Mouse (Mus musculus) thymus, adult 18-20 months (tissue): ENCODE measurements around the gene Pfn3.

Experiments
- DNase-seq, 2 experiments: peaks; one replicate each; pipeline ENCODE4 v3.0.0; 2022; ENCODE audit warnings: mixed read lengths in 2 of 2

The Pfn3 gene

DNA sequence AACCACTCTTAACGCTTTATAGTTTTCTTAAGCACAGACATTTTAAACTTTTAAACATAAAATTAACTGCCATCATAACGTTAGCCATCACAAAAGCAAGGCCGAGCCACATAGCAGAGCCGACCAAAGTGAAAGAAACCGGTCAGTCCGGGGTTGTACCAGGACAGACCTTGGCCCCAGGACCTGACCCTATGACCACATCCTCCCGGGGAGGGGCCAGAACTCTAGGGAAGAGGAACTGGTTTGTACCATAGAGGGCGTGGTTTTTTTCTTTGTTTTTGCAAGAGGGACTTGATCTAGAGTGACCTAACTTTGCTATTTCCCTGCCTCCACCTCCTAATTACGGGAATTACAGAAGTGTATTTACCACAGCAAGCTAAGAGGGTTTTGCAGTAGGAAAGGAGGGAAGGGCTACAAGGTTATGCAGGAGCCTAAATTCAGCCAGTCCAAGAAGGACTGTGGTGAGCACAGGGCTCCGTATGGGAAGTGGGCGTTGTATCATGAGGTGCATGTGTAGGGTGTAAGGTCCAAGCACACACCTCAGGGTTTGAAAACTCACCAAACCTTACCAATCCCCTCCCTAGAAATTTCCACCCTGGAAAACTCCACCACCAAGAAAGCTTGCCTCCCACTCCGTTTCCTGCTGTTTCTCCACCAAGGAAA is 14.3 kb upstream of the Pfn3 start:
- peak in 1 of 2 experiments; percentile 38 for DNase-seq

DNA sequence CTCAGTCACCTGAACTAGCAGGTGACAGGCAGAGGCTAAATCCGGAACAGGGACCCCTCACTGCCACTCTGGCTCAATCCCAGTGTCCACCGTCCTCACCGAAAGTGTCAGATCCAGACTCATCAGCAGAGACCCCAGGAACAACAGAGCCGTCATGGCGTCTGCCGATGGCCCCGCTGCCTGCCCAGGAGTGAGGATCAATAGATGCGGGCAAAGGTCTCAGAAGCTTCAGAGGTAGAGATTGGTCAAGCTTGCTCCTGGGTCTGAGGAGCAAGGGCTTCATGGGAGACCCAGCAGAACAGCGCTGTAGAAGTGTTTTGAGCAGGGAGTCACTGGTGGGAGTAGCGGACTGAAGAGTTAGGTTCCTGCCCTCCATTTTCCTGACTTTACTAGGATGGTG is 11.6 kb upstream of the Pfn3 start, which contains the start of gene F12:
TSS of gene F12 (minus strand) at position 181 of the 400 bp plus-strand sequence.
- DNase-seq, result no peak

DNA sequence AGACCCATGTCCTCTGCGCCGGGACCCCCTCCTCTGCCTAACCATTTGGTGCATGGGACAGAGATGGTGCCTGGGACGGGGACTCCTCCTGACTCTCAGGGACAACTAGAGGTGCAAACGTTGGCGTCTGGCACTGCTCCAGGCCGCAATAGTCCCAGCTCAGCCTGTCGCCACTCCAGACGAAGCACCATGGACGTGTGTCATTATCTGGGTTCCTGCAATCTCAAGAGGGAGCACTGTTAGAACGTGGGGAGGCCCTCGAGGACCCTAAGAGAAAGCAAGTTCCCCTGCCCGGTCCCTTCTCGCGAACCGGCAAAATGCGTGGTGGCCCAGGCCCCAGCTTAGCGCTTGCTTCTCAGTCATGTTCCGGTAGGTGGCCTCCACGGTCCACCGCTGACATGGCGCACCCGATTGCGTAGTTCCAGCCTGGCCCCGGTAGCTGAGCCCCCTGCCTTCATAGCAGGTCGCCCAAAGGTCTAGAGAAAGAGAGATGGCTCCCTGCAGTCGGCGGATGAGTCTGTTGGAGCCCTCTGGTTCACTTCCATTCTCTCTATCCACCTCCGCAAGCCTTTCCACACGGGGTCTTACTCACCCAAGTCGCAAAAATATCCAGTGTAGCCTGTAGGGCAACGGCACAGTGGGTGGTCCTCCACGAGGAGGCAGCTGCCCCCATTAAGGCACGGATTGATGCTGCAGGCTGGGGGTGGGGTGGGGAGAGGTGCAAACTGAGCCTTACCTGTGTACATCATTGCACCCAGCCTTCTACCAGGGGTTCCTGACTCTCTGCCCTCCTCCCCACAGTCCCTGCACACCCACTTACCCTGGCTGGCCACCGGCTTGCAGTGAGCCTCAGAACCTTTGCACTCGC is 6.1 kb upstream of the Pfn3 start:
- DNase-seq, result peak; percentile 71 to 75

DNA sequence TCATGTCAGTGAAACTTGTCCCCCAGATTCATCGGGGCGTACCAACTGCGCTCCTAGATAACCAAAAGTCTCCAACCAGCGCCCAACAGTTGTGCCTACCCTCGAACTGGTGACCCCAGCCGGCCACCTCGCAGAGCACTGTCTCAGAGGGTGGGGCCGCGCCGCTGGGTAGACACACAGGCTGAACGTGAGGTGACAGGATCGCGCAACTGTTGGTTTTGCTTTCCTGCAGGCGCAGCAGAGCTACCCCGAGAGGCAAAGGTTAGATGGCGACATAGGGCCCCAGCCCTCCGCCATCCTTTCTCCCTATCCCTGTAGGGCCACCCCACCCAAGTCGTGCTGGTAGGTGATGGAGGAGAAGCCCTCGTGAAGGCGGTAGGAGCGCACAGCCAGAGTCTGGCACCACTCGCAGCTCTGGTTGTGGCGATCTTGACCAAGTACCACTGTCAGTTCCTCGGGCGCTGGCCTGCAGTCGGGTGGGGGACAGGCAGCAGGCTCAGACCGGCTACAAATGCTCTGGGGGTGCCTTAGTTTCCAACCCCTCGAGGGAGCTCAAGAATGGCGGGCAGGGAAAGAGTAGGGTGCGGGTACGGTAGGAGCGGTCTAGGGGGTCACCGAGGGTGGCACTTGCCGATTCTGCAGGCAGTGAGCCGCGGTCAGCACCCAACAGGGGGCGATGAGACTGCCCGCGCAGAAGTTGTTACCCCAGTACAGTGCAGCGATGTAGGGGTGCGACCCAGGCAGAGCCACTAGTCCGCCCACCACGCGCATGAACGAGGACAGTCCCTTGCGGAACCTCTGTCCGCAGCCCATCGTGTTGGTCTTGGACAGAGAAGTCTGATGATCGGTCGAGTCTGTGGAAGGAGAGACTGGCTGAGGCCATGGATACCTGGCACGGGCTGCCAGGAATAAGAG is 5.2 kb upstream of the Pfn3 start:
- peak in 1 of 2 experiments; percentile 31 for DNase-seq

DNA sequence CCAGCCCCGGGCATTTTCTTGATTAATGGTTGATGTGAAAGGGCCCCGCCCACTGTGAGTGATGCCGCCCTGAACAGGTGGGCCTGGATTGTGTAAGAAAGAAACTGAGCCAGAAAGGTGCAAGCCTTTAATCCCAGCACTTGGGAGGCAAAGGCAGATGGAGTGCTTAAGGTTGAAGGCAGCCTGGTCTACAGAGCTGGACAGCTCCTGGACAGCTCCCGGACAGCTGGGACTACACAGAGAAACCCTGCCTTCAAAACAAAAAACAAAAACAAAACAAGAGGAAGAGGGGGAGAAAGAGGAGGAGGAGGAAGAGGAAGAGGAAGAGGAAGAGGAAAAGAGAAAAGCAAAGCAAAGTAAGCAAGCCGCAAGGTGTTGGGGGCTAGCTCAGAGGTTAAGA is 4.1 kb upstream of the Pfn3 start:
- no peak for DNase-seq

DNA sequence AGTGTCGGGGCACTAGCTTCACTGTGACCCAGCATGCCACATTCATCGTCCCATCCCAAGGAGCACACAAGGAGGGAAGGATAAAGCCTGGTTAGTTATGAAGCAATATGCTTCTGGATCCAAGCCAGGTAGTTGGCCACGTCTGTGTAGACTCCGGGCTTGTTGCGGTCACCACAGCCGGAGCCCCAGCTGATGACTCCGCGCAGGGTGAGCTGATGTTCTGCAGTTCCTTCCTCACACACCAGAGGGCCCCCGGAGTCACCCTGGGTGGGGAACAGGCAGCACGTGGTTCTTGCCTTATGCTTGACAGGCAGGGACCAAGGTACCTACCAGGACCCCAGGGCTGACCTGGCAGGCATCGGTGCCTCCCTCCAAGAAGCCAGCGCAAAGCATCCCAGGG is 3.0 kb upstream of the Pfn3 start:
- peak; percentile 76 to 82 for DNase-seq

DNA sequence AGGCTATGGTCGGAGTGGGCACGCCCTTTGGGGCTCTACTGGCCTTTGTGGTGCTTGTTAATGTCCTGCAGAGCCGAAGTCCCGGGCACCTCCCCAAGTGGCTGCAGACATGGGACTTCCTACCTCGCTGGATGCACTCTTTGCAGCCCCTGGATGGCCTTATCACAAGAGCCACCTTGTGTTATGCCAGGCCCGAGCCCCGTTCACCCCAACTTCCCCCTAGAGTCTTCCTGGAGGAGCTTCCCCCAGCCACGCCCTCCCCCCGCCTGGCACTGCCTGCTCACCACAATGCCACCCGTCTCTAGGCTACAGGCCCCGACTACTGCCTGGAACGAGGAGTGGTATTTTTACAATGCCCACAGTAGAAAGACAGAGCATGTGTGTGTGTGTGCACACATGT is 1.7 kb downstream of the Pfn3 start:
- DNase-seq, result no peak

DNA sequence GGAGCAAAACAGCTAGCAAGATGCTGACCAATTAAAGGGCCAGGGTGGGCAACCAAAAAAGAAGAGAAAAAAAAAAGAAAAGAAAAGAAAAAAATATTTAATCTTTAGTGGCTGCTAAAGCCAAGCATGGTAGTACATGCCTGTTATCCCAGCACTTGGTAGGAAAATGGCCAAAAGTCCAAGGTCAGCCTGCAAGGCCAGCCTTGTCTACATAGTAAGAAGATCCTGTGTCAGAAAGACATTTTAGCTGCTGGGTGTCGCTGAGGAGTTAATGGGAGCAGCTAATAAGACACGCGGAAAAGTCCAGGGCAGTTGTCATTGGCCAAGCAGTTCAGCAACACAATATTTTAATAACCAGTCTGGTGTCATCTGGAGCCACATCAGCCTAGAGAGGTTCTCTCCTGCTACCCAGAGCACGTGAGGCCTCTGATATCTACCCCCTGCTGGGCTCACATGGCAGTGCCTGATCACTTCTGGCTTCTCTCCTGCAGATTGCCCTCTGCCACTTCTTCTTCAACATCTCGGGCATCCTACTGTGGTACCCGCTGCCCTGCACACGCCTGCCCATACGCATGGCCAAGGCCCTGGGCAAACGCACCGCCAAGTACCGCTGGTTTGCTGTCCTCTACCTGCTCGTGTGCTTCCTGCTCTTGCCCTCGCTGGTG is 2.3 kb downstream of the Pfn3 start:
- no peak for DNase-seq

DNA sequence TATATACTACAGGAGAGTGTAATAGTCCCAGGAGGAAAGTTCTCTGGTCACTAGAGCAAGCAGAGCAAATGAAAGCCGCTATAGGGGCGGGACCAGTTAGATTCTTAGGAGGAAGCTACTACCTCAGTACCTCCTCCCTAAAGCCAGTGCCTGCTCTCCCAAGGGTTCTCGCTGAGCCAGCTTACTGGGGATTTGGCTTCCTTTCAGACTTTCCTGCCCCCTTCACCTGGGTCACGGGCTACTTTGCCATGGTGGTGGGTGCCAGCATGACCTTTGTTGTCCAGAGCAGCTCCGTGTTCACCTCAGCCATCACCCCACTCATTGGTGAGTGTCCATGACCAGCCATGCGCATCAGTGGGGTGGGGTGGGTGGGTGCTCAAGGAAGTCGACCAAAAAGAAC is 3.2 kb downstream of the Pfn3 start:
- no peak for DNase-seq

DNA sequence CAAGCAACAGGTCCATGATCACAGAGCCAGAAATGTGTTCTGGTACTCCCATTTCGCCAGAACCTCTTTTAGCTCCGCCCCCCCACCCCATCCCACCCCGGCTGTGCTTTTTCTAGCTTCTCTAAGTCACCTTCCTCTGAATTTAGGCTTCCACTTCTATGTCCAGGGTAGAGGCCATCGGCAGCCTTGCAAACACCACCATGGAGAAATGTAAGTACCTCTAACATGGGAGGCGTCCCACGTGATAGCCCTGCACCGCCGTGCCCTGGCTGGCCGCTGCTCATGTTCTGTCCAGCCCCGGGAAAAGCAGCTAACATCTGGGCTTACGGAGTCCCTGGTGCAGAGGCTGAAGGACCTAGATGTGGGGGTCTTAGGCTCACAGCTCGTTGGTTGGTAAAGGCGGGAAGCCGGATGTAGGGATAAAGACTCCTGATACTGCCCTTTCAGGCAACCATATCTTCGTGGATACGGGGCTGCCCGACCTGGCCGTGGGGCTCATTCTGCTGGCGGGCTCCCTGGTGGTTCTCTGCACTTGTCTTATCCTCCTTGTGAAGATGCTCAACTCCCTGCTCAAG is 6.4 kb downstream of the Pfn3 start:
- DNase-seq, result no peak

DNA sequence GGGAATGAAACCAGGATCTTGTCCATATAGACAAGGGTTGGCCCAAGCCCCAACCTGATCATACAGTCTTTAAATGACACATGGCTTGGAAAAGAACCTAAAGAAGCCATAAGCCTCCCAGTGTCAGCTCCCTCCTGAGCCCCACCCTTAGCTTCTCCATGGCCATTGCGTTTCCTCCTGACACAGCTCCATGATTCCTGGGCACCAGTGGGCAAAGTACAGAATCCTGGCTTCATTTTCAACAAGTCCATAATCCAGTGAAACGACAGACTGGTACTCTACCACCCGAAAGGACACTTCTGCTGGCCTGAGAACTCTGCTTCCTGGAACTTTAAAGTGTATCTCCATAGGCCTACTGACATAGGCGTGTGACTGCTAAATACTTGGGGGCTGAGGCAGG is 7.7 kb downstream of the Pfn3 start:
- no peak for DNase-seq

DNA sequence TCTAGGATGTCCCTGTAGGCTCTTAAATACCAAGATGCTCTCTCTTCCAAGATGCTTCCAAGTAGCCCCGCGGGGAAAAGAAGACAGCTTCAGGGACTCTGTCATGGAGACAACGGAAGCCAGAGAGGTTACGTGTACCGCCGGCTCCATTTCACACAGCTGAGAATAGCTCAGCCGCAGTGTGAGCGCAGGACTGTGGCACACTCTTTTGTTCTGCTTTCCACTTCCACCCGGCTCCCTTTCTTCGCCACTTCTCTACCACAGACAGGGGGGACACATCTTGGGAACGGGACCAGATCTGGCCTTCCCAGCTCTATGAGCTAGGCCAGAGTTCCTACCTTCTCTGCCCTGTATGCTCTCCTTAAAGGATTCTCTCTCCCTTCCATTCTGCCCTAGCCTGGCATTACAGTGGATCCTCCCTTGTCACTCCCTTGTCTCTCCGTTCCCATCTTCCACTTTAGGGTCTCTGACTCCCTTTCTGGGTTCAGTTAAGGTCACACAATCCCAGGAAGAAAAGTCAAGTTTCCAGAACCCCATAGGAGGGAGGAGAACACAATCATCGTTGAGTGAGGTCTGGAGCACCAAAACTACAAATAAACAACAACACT is 9.1 kb downstream of the Pfn3 start:
- peak; percentile 54 to 63 for DNase-seq

DNA sequence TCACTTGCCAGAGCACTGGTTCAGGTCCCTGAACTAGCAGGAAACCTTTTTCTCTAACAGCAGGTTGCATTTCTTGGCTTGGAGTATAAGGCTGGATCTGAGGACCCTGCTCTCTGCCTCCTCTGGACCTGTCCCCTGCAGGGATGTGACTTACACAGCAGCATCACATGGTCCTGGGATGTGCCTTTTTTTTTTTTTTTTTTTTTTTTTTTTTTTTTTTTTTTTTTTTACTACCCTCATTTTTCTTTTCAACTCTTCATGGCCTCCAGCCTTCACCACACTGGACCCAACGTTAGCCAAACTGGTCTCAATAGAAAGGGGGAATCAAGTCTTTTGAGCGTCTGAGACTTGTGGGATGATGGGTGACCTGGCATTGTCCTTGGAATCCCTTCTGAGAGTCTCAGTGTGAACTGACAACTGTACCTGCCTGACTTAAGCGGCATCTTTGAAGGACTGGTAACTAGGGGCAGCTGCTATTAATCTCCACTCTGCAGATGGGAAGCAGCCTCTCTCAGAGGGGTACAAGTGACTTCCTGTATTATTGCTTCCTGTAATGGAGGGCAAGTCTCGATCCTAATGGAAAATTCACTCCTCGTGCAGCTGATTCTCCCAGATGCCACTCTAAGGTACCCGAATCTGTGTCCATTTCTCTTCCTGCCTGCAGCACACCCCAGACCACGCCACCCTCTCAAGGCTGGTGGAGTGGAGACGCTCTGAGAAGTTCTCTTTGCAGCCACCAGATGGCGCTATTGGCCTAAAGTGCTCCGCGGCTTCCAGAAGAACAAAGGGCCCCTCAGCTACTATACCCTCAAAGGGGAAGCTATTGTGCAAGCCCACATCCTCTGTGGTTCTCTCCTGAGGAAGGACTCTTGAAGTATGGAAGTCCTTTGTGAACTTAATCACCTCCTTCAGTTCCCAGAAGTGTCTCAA is 9.9 kb downstream of the Pfn3 start:
- peak; percentile 69 to 79 for DNase-seq

DNA sequence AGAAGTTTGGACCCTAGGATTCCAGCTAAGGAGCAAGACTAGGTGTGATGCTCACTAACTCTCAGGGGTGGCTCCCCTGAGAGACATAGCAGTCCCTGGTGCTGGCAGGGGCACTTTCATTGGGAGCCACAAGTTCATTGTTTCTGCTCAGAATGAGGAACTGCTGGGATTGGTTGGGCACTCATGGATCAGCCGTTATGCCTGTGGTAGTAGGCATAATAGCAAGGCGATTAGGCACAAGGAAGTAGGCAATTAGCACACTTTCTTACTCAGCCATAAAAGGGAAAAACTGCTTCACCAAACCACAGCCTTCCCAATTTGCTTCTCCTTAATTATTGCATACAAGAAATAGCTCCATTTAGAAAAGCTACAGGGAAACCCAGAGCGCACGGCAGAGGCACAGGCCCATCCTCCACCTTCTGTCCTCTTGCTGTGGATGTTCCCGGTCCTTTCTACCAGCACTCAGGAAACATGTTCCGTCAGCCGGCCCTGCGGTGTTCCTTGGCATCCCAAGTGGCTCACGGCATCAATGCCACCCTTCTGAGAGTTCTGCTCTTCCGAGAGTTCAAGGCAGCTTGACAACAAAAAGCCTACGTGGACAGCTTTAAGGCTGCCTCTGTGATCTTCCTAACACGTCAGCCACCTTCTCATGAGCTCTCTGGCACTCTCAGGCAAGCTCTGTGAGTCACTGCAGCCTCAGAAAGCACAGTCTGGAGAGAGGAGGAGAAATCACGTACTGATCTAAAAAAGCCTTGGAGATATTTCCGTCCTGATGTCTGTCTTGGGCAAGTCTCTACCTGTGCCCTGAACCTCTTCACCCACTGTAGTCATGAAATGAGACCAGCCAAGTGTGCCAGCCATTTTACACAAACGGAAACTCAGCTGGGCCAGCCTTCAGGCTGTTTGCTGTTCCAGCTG is 10.8 kb downstream of the Pfn3 start:
- DNase-seq, result no peak

DNA sequence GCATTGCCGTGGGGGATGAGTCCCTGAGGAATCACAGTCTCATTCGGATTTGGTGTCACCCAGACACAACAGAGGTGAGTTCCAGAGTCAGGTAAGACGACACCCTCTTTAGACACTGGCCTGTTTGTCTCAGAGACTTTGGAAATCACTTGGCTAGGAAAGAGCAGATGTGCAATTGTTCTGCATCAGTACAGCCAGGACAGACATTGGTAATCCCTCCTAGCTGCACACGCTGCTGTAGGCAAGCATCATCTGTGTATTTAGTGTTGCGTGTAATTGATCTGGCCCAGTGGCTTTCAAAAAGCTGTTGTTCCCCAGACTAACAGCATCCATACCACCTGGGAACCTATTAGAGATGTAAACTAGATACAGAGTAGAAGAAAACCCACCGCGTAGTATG is 11.8 kb downstream of the Pfn3 start:
- DNase-seq, result no peak

DNA sequence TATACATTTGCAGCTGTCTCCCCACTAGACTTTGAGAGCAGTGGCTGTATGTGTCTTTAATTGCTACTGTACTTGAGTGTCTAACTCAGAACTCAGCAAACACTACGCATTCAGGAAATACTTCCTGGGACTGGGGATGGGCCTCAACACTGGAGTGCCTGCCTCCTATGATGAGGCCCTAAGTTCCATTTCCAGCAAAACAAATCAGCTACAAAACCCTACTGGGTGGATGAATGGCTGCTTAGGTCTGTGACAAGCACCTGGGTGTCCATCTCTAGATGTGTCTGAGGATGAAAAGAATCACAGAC is 15.0 kb downstream of the Pfn3 start:
- no peak for DNase-seq

DNA sequence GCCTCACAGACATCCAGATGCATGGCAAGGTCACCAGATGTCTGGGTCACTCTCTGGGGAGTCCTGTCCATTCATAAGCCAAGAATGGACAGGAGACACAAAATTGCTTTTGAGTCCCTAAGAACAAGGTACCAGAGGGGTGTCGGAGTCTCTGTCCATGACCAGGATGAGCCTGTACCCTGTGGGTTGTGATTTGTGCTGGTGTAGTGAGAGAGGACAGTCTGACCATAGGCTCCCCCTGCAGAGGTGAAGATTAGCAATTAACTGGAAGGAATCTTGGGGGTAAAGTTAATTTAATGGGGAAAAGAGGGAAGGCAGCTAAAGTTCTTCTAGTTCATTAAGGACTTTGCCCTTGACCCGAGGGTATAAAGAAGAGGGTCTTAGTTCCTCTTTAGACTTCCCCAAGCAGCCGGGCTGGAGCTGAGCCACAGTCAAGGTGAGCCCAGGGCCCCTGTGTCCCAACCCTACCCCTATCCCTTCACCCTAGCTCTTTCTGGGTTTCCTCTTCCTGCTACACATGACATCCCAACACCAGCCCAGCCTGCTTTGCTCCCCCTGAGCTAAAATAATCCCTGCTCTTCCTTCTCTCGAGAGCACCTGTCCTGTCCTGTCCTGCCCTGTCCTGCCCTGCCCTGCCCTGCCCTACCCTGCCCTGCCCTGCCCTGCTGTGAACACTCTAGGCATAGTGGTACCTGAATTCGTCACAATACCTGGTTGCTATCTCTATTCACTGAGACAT is 15.6 kb downstream of the Pfn3 start:
- DNase-seq, result no peak

DNA sequence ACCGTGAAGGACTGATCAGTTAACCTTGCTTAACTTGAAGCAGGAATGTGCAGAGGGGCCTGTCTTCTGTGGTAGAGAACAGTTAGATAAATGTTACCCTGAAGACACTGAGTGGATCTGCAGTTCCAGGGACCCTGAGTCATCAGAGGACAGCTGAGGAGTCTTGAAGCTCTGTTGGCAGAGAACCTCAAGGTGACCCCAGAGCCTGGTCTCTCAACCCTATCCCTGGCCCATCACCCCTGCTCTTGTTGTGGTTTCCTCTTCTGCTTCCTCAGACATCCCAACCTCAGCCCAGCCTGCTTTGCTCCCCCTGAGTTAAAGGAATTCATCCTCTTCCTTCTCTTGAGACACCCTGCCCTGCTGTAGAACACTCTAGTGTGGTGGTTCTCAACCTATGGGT is 16.9 kb downstream of the Pfn3 start, which contains the start of gene Slc34a1:
TSS of gene Slc34a1 (plus strand) at position 100 of the 400 bp plus-strand sequence.
- no peak for DNase-seq

DNA sequence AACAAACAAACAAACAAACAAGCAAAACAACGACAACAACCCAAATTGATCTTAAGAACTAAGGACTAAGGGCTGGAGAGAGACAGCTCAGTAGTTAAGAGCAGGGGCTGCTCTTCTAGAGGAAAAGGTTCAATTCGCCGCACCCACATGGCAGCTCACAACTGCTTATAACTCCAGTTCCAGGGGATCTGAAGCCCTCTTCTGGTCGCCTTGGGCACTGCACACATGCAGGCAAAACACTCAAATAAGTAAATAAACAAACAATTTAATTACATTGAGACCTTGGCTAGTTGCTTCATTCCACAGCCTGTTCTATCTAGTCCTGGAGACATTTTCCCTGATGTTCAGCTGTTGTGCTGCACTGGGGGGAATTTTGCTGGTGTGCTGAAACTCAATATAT is 22.1 kb downstream of the Pfn3 start:
- no peak for DNase-seq
